Mouse (Mus musculus): ENCODE data around the gene Oxsr1. TPM values are rescaled to one million over a fixed set of nuclear protein-coding genes. Genes with fewer than 3 reads are reported as not detected.

Gene Oxsr1
- polyA plus RNA-seq, 1 experiment from 2014 or later = 3.8 TPM

- Histone ChIP-seq H3K4me3 (ENCODE audit: low read depth, low read length) (no peak overlapping the region), H3K27ac (ENCODE audit: low read depth) (no peak overlapping the region), H3K4me1 (ENCODE audit: insufficient read depth) (no peaks in the 10 kb centered on the region), H3K36me3 (replicated peaks; ENCODE audit: insufficient read depth, low read length) (peaks cover 44% of the 10 kb centered on the region), H3K27me3 (ENCODE audit: insufficient read depth, low read length) (no peaks in the 10 kb centered on the region), H3K9me3 (ENCODE audit: low read length) (no peaks in the 10 kb centered on the region), H3K9ac (replicated peaks) (no peak overlapping the region), H3K4me2 (ENCODE audit: low read depth, low read length) (no peak overlapping the region)
- no peak for ATAC-seq
- no peak for DNase-seq
- 80% methylated on average over 4 of the region's 4 CpGs for WGBS (ENCODE audit: insufficient replicate concordance)
- TF ChIP-seq EP300 (IDR thresholded peaks at IDR 0.05; ENCODE audit: low read depth) (no peak), CTCF (IDR thresholded peaks at IDR 0.05; ENCODE audit: low read depth) (no peak)
These were observed 59.2 kb downstream of the Oxsr1 start for GRCm38 (mm10) chr9:119263067-119263466.

- 90% methylated on average over 2 of the region's 2 CpGs for WGBS (ENCODE audit: insufficient replicate concordance)
- H3K27me3 ChIP-seq (ENCODE audit: insufficient read depth, low read length) = no peaks in the 10 kb centered on the region
These were observed 61.4 kb downstream of the Oxsr1 start for GRCm38 (mm10) chr9:119260825-119261224.

GRCm38 (mm10) chr9:119258785-119259184 lies 63.4 kb downstream of the Oxsr1 start:
- DNase-seq (no peak), ATAC-seq (no peak)
- Histone ChIP-seq H3K4me3 (ENCODE audit: low read depth, low read length) (no peak overlapping the region), H3K4me2 (ENCODE audit: low read depth, low read length) (no peak overlapping the region), H3K36me3 (replicated peaks; ENCODE audit: insufficient read depth, low read length) (peaks cover 54% of the 10 kb centered on the region), H3K9ac (replicated peaks) (no peak overlapping the region), H3K27me3 (ENCODE audit: insufficient read depth, low read length) (no peaks in the 10 kb centered on the region), H3K4me1 (ENCODE audit: insufficient read depth) (no peaks in the 10 kb centered on the region), H3K9me3 (ENCODE audit: low read length) (no peaks in the 10 kb centered on the region), H3K27ac (ENCODE audit: low read depth) (no peak overlapping the region)
- no peak for TF ChIP-seq CTCF (IDR thresholded peaks at IDR 0.05; ENCODE audit: low read depth)
- no peak for TF ChIP-seq EP300 (IDR thresholded peaks at IDR 0.05; ENCODE audit: low read depth)
- WGBS (ENCODE audit: insufficient replicate concordance) = 87% methylated on average over 2 of the region's 2 CpGs

More at GRCm38 (mm10) chr9:119260825-119261224, 61.4 kb downstream of the Oxsr1 start:
- no peak overlapping the region for H3K27ac ChIP-seq (ENCODE audit: low read depth)
- DNase-seq (peak; percentile 3), ATAC-seq (no peak)
- H3K4me1 ChIP-seq (ENCODE audit: insufficient read depth) = no peaks in the 10 kb centered on the region
- H3K4me3 ChIP-seq (ENCODE audit: low read depth, low read length) = no peak overlapping the region
- H3K9me3 ChIP-seq (ENCODE audit: low read length) = no peaks in the 10 kb centered on the region
- no peak overlapping the region for H3K9ac ChIP-seq (replicated peaks)
- peaks cover 49% of the 10 kb centered on the region for H3K36me3 ChIP-seq (replicated peaks; ENCODE audit: insufficient read depth, low read length)
- no peak overlapping the region for H3K4me2 ChIP-seq (ENCODE audit: low read depth, low read length)
- TF ChIP-seq CTCF (IDR thresholded peaks at IDR 0.05; ENCODE audit: low read depth) = no peak
- TF ChIP-seq EP300 (IDR thresholded peaks at IDR 0.05; ENCODE audit: low read depth) = no peak

GRCm38 (mm10) chr9:119258128-119258527 lies 64.1 kb downstream of the Oxsr1 start:
- H3K4me1 ChIP-seq (ENCODE audit: insufficient read depth) = no peaks in the 10 kb centered on the region
- TF ChIP-seq EP300 (IDR thresholded peaks at IDR 0.05; ENCODE audit: low read depth) (no peak), CTCF (IDR thresholded peaks at IDR 0.05; ENCODE audit: low read depth) (no peak)
- no peak overlapping the region for H3K27ac ChIP-seq (ENCODE audit: low read depth)
- DNase-seq (no peak), ATAC-seq (no peak)
- H3K9ac ChIP-seq (replicated peaks) = no peak overlapping the region
- H3K4me2 ChIP-seq (ENCODE audit: low read depth, low read length) = no peak overlapping the region
- 73% methylated on average over 5 of the region's 5 CpGs for WGBS (ENCODE audit: insufficient replicate concordance)
- no peaks in the 10 kb centered on the region for H3K27me3 ChIP-seq (ENCODE audit: insufficient read depth, low read length)
- peaks cover 52% of the 10 kb centered on the region for H3K36me3 ChIP-seq (replicated peaks; ENCODE audit: insufficient read depth, low read length)
- H3K9me3 ChIP-seq (ENCODE audit: low read length) = no peaks in the 10 kb centered on the region
- no peak overlapping the region for H3K4me3 ChIP-seq (ENCODE audit: low read depth, low read length)

- H3K9me3 ChIP-seq (ENCODE audit: low read length) = no peaks in the 10 kb centered on the region
- no peak for ATAC-seq
- 93% methylated on average over 12 of the region's 12 CpGs for WGBS (ENCODE audit: insufficient replicate concordance)
- H3K36me3 ChIP-seq (replicated peaks; ENCODE audit: insufficient read depth, low read length) = peaks cover 47% of the 10 kb centered on the region
- H3K4me1 ChIP-seq (ENCODE audit: insufficient read depth) = no peaks in the 10 kb centered on the region
- no peaks in the 10 kb centered on the region for H3K27me3 ChIP-seq (ENCODE audit: insufficient read depth, low read length)
- no peak overlapping the region for H3K9ac ChIP-seq (replicated peaks)
- TF ChIP-seq CTCF (IDR thresholded peaks at IDR 0.05; ENCODE audit: low read depth) (no peak), EP300 (IDR thresholded peaks at IDR 0.05; ENCODE audit: low read depth) (no peak)
- DNase-seq = no peak
- no peak overlapping the region for H3K27ac ChIP-seq (ENCODE audit: low read depth)
- H3K4me3 ChIP-seq (ENCODE audit: low read depth, low read length) = no peak overlapping the region
- H3K4me2 ChIP-seq (ENCODE audit: low read depth, low read length) = no peak overlapping the region
These were observed 66.1 kb downstream of the Oxsr1 start for GRCm38 (mm10) chr9:119256161-119256560.

GRCm38 (mm10) chr9:119255096-119255495 lies 67.1 kb downstream of the Oxsr1 start:
- Histone ChIP-seq H3K27ac (ENCODE audit: low read depth) (no peak overlapping the region), H3K27me3 (ENCODE audit: insufficient read depth, low read length) (no peaks in the 10 kb centered on the region), H3K4me2 (ENCODE audit: low read depth, low read length) (no peak overlapping the region), H3K9ac (replicated peaks) (no peak overlapping the region), H3K4me3 (ENCODE audit: low read depth, low read length) (no peak overlapping the region), H3K4me1 (ENCODE audit: insufficient read depth) (no peaks in the 10 kb centered on the region), H3K9me3 (ENCODE audit: low read length) (no peaks in the 10 kb centered on the region), H3K36me3 (replicated peaks; ENCODE audit: insufficient read depth, low read length) (peaks cover 55% of the 10 kb centered on the region)
- TF ChIP-seq EP300 (IDR thresholded peaks at IDR 0.05; ENCODE audit: low read depth) (no peak), CTCF (IDR thresholded peaks at IDR 0.05; ENCODE audit: low read depth) (no peak)
- no peak for DNase-seq
- no peak for ATAC-seq
- 90% methylated on average over 1 of the region's 1 CpGs for WGBS (ENCODE audit: insufficient replicate concordance)

- Histone ChIP-seq H3K9ac (replicated peaks) (no peak overlapping the region), H3K4me3 (ENCODE audit: low read depth, low read length) (no peak overlapping the region), H3K4me2 (ENCODE audit: low read depth, low read length) (no peak overlapping the region), H3K27ac (ENCODE audit: low read depth) (no peak overlapping the region), H3K9me3 (ENCODE audit: low read length) (no peaks in the 10 kb centered on the region), H3K27me3 (ENCODE audit: insufficient read depth, low read length) (no peaks in the 10 kb centered on the region), H3K36me3 (replicated peaks; ENCODE audit: insufficient read depth, low read length) (peaks cover 54% of the 10 kb centered on the region), H3K4me1 (ENCODE audit: insufficient read depth) (no peaks in the 10 kb centered on the region)
- 76% methylated on average over 2 of the region's 2 CpGs for WGBS (ENCODE audit: insufficient replicate concordance)
- no peak for ATAC-seq
- TF ChIP-seq CTCF (IDR thresholded peaks at IDR 0.05; ENCODE audit: low read depth) (no peak), EP300 (IDR thresholded peaks at IDR 0.05; ENCODE audit: low read depth) (no peak)
- no peak for DNase-seq
These were observed 68.0 kb downstream of the Oxsr1 start for GRCm38 (mm10) chr9:119254187-119254586.

All from liver, postnatal 0 days (tissue).